Mouse (Mus musculus) duodenum, adult 2 months (tissue): ENCODE measurements around the gene Plekho1. TPM values are rescaled to one million over a fixed set of nuclear protein-coding genes. Genes with fewer than 3 reads are reported as not detected.

ENCODE experiments used
- polyA plus RNA-seq: library from polyadenylated mRNA; depleted of rRNA; stranded (reverse); fragments of >200 nt; gene quantifications from 2 replicates; pipeline ENCODE4 v1.2.3, GENCODE M21; 2012; ENCODE audit warnings: low replicate concordance; rRNA removed

The Plekho1 gene
- polyA plus RNA-seq, result 21.7 and 26.9 TPM in 2 replicates

DNA sequence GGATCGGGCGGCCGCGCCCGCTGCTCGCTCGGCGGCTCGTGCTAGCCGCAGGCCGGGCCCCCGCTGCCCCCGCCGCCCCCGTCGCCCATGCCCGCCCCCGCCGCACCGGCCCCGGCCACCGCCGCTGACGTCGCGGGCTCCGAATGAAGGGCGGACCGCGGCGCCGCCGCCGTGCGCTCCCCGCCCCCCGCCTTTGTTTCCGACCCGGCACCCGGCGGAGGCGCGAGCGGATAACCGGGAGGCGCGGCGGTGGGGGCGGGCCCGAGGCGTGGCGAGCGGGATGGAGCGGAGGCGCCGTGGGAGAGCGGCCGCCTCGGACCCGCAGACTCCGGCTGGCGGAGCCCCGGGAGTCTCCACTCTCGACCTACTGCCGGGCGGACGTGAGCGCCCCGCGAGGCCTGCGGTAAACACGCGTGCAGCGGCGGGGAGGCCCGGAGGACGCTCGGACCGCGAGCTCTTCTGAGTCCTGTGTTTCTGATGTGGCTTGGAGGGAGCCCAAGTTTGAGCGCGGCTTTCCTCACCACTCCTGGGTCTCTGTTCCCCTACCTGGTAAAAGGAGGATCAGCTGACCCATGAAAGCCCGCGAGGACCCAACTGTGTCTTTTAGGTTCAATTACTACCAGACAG is at the start of gene Plekho1:
Plekho1 (minus strand) TSS at position 200 of the 627 bp plus-strand sequence.

Other genes starting within 250 kb of the Plekho1 start
- 33.5 and 38.8 TPM in 2 replicates for gene Tars2, start 235.8 kb downstream of the Plekho1 start, polyA plus RNA-seq
- 3.1 and 6.5 TPM in 2 replicates for gene Rprd2, start 177.1 kb downstream of the Plekho1 start, polyA plus RNA-seq
- gene Prpf3, start 140.1 kb downstream of the Plekho1 start, polyA plus RNA-seq, result 6.7 and 7.3 TPM in 2 replicates
- 7.6 and 19.4 TPM in 2 replicates for gene Mrps21, start 124.5 kb downstream of the Plekho1 start, polyA plus RNA-seq
- gene Ciart, start 113.8 kb downstream of the Plekho1 start, polyA plus RNA-seq, result 1.6 and 1.8 TPM in 2 replicates
- gene BC028528, start 104.0 kb downstream of the Plekho1 start, polyA plus RNA-seq, result 0.25 and 0.72 TPM in 2 replicates
- 241 and 300 TPM in 2 replicates for gene Aph1a, start 102.0 kb downstream of the Plekho1 start, polyA plus RNA-seq
- 0.85 and 1.2 TPM in 2 replicates for gene Car14, start 91.3 kb downstream of the Plekho1 start, polyA plus RNA-seq
- gene Anp32e, start 66.8 kb downstream of the Plekho1 start, polyA plus RNA-seq, result 3.7 and 8.3 TPM in 2 replicates
- gene Vps45, start 62.5 kb upstream of the Plekho1 start, polyA plus RNA-seq, result 3.6 and 4.1 TPM in 2 replicates
- 7.5 and 20.3 TPM in 2 replicates for gene Otud7b, start 108.5 kb upstream of the Plekho1 start, polyA plus RNA-seq
- 2.7 and 32.2 TPM in 2 replicates for gene Mtmr11, start 166.0 kb upstream of the Plekho1 start, polyA plus RNA-seq
- gene Sf3b4, start 176.3 kb upstream of the Plekho1 start, polyA plus RNA-seq, result 79.0 and 100 TPM in 2 replicates
- gene Sv2a, start 185.2 kb upstream of the Plekho1 start, polyA plus RNA-seq, result 0.68 and 1.5 TPM in 2 replicates
- gene Bola1, start 223.7 kb upstream of the Plekho1 start, polyA plus RNA-seq, result 60.0 and 61.3 TPM in 2 replicates
- gene Hist2h2ab, start 223.9 kb upstream of the Plekho1 start, polyA plus RNA-seq, result 3.2 and 7.6 TPM in 2 replicates
- gene Hist2h2ac, start 224.9 kb upstream of the Plekho1 start, polyA plus RNA-seq, result 10.9 and 30.0 TPM in 2 replicates
- 0.78 and 2.3 TPM in 2 replicates for gene Hist2h2be, start 225.1 kb upstream of the Plekho1 start, polyA plus RNA-seq
- 85.3 and 136 TPM in 2 replicates for gene Hist2h3c2, start 243.1 kb upstream of the Plekho1 start, polyA plus RNA-seq
- gene Hist2h2aa2, start 244.3 kb upstream of the Plekho1 start, polyA plus RNA-seq, result 228 and 312 TPM in 2 replicates
- gene Hist2h2aa1, start 249.5 kb upstream of the Plekho1 start, polyA plus RNA-seq, result 143 and 423 TPM in 2 replicates